Mouse (Mus musculus): ENCODE measurements at regions not wholly inside any gene's neighbourhood (a gene's known extent, or its start where the extent isn't known, plus 50 kb on each side); places are given as distances from the start of the nearest gene placed in this dataset.

DNA sequence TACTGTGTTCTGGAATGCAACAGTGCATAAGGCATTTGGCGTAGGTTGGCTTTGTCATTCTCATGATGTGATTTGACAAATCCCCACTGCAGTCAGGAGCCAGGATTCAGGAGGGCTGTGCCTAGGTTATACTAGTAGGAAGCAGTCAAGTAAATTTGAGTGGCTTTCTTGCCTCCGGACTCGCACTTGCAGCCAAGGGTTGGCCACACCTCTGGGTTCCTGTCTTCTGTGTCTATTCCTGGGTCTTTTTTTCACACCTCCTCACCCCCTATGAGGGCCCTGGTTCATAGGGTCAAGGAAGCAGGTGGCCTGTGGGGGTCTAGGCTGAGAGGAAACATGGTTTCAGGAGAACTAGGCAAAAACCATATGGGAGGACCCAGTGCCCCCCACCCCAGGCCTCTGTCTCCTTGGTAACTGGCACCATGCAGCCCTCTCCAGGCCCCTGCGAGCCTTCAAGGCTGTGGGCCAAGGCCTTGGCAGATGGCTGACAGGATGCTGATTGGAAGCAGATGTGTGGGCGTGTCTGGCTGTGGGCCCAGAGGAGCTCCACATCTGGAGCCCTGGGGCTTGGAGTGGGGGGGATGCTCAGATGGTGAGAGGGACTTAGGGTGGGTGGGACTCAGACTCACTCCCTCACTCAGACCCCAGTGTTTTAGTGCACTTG, 195.7 kb downstream of the Rgs3 start:
- DNase-seq (ENCODE audit: low read depth, low spot score): no peak
- H3K27me3 ChIP-seq (ENCODE audit: control insufficient read depth, insufficient read depth, low read length, poor library complexity, severe bottlenecking): no peaks in the 10 kb centered on the region
- no peaks in the 10 kb centered on the region for H3K36me3 ChIP-seq (ENCODE audit: control insufficient read depth, insufficient read depth, low read length, poor library complexity, severe bottlenecking)

DNA sequence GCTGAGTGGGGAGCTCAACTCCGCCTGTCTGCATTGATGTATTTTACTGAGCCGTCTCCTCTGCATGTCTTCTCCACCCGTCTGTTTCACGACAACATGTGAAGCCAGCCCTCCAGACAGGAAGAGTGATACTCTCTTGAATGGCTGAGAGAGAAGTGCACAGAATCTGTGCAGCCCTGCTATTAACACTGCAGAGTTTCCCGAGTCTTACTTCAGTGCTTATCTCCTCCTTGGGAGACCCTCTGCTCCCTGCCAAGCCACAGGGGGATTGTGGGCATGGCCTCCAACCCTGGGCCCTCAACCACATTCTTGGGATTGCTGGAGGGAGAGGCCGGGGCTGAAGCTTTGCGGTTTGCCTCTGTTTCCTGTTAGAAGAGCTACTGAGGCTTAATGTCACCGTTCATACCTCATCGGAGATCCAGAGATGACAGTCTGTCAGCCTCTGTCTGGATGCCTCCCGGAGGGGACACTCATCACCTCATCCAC, 197.1 kb downstream of the Rgs3 start:
- Histone ChIP-seq H3K27me3 (ENCODE audit: control insufficient read depth, insufficient read depth, low read length, poor library complexity, severe bottlenecking) (no peaks in the 10 kb centered on the region), H3K36me3 (ENCODE audit: control insufficient read depth, insufficient read depth, low read length, poor library complexity, severe bottlenecking) (no peaks in the 10 kb centered on the region)
- DNase-seq (ENCODE audit: low read depth, low spot score): no peak

DNA sequence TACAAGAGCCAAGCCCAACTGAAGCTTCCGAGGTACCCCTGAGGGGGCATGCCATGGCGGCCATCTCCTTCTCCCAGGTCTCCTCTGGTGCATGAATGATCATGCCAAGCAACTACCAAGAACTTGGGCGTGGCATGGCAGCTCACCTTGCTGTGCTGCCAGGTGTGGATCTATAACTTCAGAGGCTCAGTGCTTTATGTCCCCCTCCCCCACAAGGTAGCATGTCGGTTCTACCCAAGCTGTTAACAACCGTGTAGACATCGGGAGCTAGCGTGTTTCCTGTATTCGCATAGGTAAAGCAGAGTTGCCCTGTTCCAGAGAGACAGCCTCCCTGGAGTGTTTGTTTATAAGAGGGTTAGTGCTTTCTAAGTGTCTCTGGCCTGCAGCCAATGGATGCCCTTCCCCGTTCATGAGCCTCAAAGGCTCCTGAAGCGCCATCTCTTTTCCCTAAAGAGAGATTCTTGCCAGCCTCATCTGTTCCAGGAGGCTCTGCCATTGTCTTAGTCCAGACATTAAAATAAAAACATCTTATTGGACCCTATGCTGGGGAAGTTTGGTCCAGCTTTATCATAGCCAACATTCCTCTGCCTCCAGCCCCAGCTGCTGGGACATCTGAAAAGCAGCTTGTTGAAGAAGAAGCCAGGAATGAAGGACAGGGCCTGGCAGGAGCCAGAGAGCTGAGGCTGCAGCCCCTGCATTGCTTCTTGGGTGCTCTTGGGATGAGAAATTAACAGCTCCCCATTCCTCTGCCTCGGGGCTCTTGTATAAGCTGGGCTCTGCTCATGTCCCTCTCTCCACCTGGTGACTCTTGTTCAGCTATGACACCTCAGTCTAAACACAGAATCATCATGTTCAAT, 201.3 kb downstream of the Rgs3 start:
- Histone ChIP-seq H3K27me3 (ENCODE audit: control insufficient read depth, insufficient read depth, low read length, poor library complexity, severe bottlenecking) (no peaks in the 10 kb centered on the region), H3K36me3 (ENCODE audit: control insufficient read depth, insufficient read depth, low read length, poor library complexity, severe bottlenecking) (no peaks in the 10 kb centered on the region)
- DNase-seq (ENCODE audit: low read depth, low spot score): no peak

DNA sequence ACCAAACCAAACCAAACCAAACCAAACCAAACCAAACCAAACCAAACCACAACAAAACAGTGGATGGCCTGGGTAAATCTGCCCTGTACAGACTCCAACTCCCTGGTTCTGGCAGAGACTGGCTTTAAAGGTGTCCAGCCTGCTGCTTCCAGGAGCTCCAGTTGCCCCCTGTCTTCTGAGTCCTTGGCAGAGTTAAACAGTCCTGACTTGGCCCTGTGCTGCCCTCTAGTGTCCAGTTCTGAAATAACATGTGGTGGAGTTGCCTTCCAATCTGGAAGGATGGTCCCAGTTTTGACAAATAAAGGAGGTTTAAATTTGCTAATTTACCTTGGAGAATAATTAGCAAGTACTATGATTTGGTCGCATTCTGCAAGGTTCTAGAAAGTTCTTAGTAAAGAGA, 202.0 kb downstream of the Rgs3 start:
- H3K36me3 ChIP-seq (ENCODE audit: control insufficient read depth, insufficient read depth, low read length, poor library complexity, severe bottlenecking): no peaks in the 10 kb centered on the region
- no peaks in the 10 kb centered on the region for H3K27me3 ChIP-seq (ENCODE audit: control insufficient read depth, insufficient read depth, low read length, poor library complexity, severe bottlenecking)
- DNase-seq (ENCODE audit: low read depth, low spot score): peak; percentile 81

DNA sequence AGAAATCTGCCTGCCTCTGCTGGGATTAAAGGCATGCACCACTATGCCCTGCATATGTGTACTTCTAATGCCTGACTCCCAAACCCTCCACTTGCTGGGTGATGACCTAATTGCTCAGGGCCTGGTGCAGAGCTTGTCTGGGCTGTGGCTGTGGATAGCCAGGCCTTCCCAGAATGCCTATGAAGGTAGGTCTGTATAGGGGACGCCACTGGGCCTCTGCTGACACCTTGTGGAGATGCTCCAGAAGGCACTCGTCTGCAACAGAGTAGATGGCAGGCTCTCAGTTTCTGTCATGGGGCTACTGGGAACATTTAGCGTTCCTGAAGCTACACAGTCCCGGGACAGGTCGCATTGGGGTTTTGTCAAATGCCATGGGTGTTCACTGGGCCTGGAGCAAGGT, 201.4 kb upstream of the Zfp618 start:
- peak; percentile 82 for DNase-seq (ENCODE audit: low read depth, low spot score)
- H3K36me3 ChIP-seq (ENCODE audit: control insufficient read depth, insufficient read depth, low read length, poor library complexity, severe bottlenecking): no peaks in the 10 kb centered on the region
- no peaks in the 10 kb centered on the region for H3K27me3 ChIP-seq (ENCODE audit: control insufficient read depth, insufficient read depth, low read length, poor library complexity, severe bottlenecking)

DNA sequence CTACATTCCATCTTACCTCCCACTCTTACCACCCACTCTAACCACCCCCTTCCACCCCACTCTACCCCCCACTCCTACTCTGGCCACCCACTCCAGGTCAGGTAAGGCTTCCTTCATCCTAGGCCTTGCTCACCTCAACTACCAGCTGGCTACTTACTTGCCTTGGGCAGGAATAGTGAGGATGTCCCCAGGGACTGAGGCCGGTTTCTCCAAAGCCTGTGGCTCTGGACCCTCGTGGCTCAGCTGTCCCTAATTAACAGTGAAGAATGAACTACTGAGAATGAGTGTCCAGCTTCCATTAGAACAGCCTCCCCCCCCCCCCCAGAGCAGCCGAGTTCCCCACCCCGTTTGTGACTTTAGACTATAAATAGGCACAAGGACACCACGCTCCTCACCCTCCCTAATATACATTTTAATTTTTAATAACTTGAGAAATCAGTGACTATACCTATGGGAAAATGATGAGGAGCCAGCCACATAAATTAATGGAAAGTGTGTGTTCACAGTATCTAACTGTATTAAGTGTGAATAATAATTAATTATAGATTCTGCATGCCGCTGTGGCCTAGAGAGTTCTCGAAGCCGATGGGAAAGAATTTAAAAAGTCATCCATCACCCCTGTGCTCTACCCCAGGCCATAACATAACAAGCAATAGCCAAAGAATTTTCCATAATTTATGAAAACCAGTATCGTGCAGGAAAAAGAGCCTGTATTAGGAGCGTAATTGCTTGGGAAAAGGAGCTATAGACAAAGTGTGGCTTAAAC, 195.7 kb upstream of the Zfp618 start:
- Histone ChIP-seq H3K36me3 (ENCODE audit: control insufficient read depth, insufficient read depth, low read length, poor library complexity, severe bottlenecking) (no peaks in the 10 kb centered on the region), H3K27me3 (ENCODE audit: control insufficient read depth, insufficient read depth, low read length, poor library complexity, severe bottlenecking) (no peaks in the 10 kb centered on the region)
- no peak for DNase-seq (ENCODE audit: low read depth, low spot score)

DNA sequence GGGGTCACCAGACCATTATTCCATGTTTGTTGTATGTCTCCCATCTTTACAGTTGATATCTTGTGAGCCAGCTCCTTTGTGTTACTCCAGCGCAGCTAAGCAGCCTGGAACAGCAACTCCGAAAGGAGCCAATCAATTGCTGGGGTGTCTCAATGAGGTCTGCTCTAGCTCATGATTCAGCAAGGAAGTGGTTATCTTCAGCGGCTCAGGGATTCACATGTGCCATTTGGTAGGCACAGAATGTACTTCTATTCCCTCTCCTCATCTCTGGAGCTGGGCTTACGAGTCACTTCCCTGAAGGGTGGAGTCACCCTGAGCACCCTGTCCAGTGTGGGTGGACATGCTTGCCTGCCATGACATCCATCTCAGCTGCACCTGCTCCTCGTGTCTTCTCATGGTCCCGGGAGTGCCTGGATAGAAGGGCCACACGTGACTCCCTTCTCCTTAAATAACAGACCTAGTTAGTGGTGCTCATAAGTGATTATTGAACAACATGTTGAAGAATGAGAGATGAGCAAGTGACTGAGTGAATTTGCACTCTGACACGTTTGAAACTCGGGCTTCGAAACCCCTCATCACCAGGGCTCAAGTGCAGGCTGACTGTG, 190.3 kb upstream of the Zfp618 start:
- H3K27me3 ChIP-seq (ENCODE audit: control insufficient read depth, insufficient read depth, low read length, poor library complexity, severe bottlenecking): no peaks in the 10 kb centered on the region
- H3K36me3 ChIP-seq (ENCODE audit: control insufficient read depth, insufficient read depth, low read length, poor library complexity, severe bottlenecking): no peaks in the 10 kb centered on the region
- DNase-seq (ENCODE audit: low read depth, low spot score): no peak

DNA sequence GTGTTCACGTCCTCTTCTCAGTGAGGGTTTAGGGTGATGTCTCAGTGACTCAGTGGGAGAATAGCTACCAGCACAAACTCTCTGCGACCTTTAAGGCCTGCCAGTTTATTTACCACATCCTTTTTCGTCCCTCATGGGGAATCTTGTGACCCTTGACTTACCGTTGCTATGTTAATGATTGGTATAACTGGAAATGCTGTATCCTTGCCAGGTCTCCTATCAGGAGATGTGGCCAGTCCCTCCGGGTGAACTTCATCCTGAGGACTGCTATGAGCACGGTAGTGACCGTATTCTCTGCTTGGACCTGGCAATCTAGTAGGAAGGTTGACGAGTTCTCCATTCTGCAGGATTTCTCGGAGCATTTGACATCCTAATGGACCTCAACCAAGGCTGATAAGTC, 188.5 kb upstream of the Zfp618 start:
- no peaks in the 10 kb centered on the region for H3K36me3 ChIP-seq (ENCODE audit: control insufficient read depth, insufficient read depth, low read length, poor library complexity, severe bottlenecking)
- H3K27me3 ChIP-seq (ENCODE audit: control insufficient read depth, insufficient read depth, low read length, poor library complexity, severe bottlenecking): no peaks in the 10 kb centered on the region
- no peak for DNase-seq (ENCODE audit: low read depth, low spot score)

DNA sequence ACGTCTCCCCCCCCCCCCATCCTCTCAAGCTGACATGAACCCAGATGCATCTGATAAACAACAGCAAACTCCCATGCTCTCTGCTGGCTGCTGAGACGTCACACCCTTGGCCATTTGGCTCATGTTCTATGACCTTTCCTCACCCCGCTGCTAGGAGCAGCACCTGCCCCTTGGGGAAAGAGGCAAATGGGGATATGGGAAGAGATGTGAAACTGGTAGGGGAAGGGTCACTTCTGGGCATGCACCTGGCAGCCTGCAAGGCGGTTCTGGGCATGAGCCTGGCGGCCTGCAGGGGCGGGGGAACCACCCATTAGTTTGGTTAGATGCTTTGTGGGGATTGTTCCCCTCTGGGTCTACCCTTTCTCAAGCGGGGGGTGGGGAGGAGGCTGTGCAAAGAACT, 187.9 kb upstream of the Zfp618 start:
- peak; percentile 23 for DNase-seq (ENCODE audit: low read depth, low spot score)
- no peaks in the 10 kb centered on the region for H3K27me3 ChIP-seq (ENCODE audit: control insufficient read depth, insufficient read depth, low read length, poor library complexity, severe bottlenecking)
- H3K36me3 ChIP-seq (ENCODE audit: control insufficient read depth, insufficient read depth, low read length, poor library complexity, severe bottlenecking): no peaks in the 10 kb centered on the region

DNA sequence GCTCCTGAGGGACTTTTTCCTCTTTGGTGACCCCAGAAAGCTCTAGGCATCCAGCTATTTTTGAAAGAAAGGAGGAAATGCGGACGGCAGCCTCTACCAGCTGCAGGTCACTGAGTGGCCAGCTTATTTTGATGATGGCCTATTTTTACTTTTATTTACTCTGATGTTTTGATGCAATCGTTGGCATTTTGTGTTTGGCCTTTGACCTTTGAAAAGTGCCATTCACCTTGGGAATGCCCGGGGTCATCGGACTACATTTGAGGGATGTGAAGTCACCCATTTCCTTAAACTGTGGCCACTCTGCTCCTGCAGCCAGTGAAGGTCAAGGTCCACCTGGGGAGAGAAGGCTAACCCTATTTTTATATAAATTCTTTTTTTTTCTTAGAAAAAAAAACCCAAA, 186.8 kb upstream of the Zfp618 start:
- no peak for DNase-seq (ENCODE audit: low read depth, low spot score)
- no peaks in the 10 kb centered on the region for H3K36me3 ChIP-seq (ENCODE audit: control insufficient read depth, insufficient read depth, low read length, poor library complexity, severe bottlenecking)
- H3K27me3 ChIP-seq (ENCODE audit: control insufficient read depth, insufficient read depth, low read length, poor library complexity, severe bottlenecking): no peaks in the 10 kb centered on the region

DNA sequence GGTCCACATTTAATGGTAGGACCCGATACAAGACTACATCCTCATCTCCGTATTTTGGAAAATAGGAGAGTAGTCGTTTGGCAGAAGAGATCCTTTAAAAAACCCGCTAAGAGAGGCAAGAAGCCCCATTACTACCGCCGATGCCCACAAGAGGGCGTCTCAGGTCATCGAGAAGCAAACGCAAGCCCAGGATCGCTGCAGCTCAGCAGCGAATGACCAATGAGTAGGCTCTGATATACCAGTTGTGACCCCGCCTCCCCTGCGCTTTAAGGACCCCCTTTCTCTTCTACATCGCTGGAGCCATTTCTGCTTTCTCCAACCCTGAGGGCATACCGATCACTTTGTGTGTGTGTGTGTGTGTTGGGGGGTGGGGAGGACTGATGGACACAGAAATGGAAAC, 185.0 kb upstream of the Zfp618 start:
- Histone ChIP-seq H3K36me3 (ENCODE audit: control insufficient read depth, insufficient read depth, low read length, poor library complexity, severe bottlenecking) (no peaks in the 10 kb centered on the region), H3K27me3 (ENCODE audit: control insufficient read depth, insufficient read depth, low read length, poor library complexity, severe bottlenecking) (no peaks in the 10 kb centered on the region)
- DNase-seq (ENCODE audit: low read depth, low spot score): peak; percentile 88

DNA sequence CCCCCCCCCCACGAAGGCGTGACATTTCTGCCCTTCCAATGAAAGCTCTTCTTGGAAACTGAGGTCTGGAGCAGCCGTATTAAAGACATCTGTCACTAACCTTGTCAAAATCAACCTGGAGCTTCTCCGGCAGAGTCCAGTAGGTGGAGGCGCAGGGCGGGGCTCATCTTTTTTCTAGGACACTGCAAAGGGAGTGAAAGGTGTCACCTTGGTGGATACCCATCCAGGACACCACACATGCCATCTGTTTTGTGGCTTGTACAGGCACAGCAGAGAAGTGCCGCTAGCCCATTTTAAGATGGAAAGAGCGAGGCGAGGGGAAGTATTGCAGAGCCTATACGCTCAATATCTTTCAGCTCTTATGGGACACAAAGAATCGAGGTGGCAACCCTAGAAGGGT, 184.5 kb upstream of the Zfp618 start:
- DNase-seq (ENCODE audit: low read depth, low spot score): no peak

DNA sequence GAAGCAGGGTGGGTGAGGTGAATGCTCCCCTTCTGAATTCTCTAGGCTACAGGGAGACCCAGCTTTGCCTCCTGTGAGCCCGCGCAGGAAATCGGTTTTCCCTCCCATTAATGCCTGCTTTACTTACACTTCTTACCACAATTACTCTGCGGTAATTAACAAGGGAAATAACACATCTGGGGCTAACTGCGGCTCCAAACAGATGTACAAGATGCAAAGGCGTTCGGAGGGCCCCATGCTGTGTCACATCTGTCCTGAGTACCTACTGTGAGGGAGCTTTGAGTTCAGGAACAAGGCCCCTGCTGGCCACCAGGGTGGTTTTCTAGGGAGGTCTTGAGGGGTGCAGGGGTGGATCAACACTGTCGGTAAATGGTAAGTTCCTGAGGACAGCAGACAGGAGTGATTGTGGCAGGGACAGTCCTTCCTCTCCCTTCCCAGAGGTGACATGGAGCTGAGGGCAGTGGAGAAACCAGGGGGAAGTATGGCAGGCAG, 184.0 kb upstream of the Zfp618 start:
- no peaks in the 10 kb centered on the region for H3K27me3 ChIP-seq (ENCODE audit: control insufficient read depth, insufficient read depth, low read length, poor library complexity, severe bottlenecking)
- no peak for DNase-seq (ENCODE audit: low read depth, low spot score)
- H3K36me3 ChIP-seq (ENCODE audit: control insufficient read depth, insufficient read depth, low read length, poor library complexity, severe bottlenecking): no peaks in the 10 kb centered on the region

More for the DNA sequence above, 184.5 kb upstream of the Zfp618 start:
- Histone ChIP-seq H3K27me3 (ENCODE audit: control insufficient read depth, insufficient read depth, low read length, poor library complexity, severe bottlenecking) (no peaks in the 10 kb centered on the region), H3K36me3 (ENCODE audit: control insufficient read depth, insufficient read depth, low read length, poor library complexity, severe bottlenecking) (no peaks in the 10 kb centered on the region)

DNA sequence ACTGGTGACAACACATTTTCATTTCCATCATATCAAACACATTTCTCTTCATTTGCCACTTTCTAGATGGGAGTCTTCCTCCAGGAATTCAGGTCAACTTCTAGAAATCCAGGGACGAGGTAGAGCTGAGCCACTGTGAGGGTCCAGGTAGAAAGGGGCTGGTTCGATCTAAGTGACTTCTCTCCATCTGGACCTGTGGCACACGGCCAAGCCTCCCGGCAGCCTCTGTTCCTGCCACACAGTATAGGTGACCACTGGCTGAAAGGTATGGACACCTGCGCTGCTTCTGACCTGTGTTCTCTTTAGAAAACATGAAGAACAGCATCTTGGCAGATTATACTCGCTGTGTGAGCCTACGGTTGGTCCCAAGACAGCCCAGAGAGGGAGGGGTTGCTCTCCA, 179.7 kb upstream of the Zfp618 start:
- no peak for DNase-seq (ENCODE audit: low read depth, low spot score)
- H3K36me3 ChIP-seq (ENCODE audit: control insufficient read depth, insufficient read depth, low read length, poor library complexity, severe bottlenecking): no peaks in the 10 kb centered on the region
- H3K27me3 ChIP-seq (ENCODE audit: control insufficient read depth, insufficient read depth, low read length, poor library complexity, severe bottlenecking): no peaks in the 10 kb centered on the region
